Mouse (Mus musculus): Measurements from ENCODE around the gene Prelid3b.

DNA sequence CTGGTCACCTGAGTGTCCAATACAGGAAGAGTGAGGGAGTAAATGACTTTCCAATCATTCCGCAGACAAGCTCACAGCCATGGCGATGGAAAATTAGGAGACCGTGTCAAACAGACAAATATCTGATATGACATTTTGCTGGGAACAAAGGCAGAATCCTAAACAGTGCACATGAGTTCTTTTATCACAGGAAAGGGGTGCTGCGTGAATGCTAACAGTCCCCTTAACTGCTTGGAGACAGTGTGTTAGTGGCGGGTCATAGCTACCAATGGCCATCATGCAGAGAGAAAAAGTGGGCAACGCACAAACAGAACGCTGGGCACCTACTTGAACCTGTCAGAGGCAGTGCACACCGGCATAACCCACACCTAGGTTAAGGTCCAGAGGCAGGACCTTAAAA is 28.6 kb upstream of the Prelid3b start:
- no peak for TF ChIP-seq CTCF (IDR thresholded peaks at IDR 0.05; ENCODE audit: extremely low read depth, insufficient read depth, insufficient read length, insufficient replicate concordance)
- no peak for TF ChIP-seq POLR2A (IDR thresholded peaks at IDR 0.05; ENCODE audit: low read depth, low read length)
